Mouse (Mus musculus): ENCODE data around the gene Fes.

DNA sequence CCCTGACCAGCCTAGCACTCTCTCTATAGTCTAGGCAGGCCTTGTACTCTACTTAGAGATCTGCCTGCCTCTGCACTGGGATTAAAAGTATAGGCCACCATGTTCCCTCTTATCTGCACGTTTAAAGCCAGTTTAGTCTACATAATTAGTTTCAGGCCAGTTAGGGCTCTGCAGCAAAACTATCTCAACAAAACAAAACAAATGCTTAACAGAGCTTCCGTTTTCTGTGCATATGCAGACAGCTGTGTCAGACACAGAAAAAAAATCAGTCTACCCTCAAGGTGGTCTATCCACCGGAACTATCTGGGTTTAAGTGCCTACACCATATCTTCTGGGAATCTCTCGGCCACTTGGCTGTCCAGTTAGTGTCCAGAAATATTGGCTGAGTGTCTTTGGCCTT, 14.4 kb downstream of the Fes start:
- no peak for TF ChIP-seq GATA1 (IDR thresholded peaks at IDR 0.05; ENCODE audit: low read length)
- no peak for TF ChIP-seq TAL1 (IDR thresholded peaks at IDR 0.05; ENCODE audit: low read length)
